Mouse (Mus musculus) R1 (cell line): ENCODE measurements around the gene Lzic.

Experiments used
- DNase-seq: peaks from one replicate; pipeline ENCODE4 v3.0.0-alpha.2; 2018; ENCODE audit warnings: low read depth, low spot score

Gene Lzic

GRCm38 (mm10) chr4:149526330-149526729 is 41.3 kb downstream of the Lzic start:
- DNase-seq: peak; percentile 54

DNA sequence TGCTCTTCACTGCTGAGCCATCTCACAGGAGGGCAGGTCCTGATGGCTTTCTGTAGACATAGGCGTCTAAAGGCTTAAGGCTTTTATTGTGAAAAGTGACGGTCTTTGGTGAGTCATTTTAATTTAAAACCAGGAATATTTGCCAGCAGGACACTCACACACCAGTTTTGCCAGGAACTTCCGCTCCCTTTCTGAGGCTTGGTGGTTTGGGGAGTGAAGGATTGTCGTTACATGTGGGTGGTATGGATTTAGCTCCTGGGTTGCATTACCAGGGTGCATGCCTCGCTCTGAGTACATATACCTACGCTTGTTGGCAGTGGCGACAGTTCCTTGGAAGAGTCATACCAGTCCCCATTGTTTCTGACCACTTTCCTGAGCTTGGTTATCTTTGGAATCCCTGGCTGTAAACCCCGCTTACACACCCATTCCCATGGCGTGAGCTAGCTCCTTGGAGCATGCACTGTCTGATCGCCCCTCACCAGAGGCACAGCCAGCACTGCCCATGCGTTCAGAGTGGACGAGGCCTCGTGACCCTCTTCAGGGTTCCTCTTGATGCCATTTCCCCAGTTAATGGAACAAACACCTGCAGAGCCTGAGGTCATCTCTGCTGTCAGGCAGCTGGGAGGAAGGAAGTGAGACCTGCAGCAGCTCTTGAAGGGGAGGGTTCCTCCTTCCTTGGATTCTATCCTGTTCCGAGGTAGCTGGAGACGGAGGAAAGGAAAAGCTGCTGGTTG is 42.8 kb downstream of the Lzic start:
- DNase-seq: no peak

DNA sequence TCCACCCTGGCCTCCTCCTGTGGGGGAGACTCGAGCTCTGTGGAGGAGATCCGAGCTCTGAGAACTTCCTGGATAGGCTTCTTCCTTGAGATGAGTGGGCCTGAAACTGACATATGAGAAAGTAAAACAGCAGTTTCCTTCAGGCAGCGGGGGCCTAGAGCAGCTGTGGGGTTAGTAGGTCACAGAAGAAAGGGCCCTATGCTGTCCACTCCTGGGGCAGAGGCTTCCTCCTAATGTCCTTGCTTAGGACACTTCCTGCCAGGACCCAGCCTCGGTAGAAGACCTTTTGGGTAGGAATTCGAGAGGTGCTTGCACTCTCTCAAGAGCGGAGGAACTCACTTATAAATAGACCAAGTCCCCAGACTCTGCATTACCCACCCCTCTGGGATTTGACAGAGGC is 44.7 kb downstream of the Lzic start:
- DNase-seq: no peak

DNA sequence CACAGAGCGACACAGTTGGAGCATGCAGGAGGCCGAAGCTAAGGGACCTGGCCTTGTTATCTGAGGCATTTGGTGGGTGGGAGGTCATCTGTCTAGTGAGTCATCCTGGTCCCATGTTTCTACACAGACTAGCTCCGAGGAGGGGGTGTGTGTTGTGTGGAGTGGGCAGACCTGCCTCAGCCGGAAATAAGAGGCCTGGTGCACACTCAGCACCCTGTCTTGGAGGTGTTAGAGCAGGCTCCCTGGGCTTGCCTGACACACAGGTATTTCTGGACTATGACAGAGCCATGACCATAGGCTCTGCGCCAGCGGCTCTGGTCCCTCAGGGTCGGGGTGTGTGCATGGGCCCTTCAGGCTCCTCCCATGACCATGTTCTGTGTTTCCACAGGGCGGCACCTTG is 54.4 kb downstream of the Lzic start:
- no peak for DNase-seq

GRCm38 (mm10) chr4:149541935-149542334 is 56.9 kb downstream of the Lzic start:
- DNase-seq: no peak

DNA sequence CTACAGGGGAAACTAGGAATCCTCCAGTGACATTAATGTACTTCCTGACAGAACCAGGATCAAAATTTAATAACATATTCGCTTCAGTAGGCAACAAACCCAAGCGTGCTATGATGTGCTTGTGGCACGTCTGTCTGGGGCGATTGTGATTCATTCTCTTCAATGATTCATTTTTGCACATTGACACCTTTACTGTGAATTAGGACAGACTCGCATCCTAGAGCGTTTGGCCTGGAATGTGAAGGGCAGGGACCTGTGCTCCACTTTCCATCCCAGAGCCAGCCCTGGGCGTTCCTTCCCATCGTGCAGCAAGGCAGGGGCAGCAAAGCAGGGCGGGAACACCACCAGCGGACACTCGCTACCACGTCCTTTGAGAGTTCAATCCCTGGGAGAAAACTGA is 57.4 kb downstream of the Lzic start:
- no peak for DNase-seq

- peak; percentile 84 for DNase-seq
Observed at GRCm38 (mm10) chr4:149542927-149543553, 58.0 kb downstream of the Lzic start.

DNA sequence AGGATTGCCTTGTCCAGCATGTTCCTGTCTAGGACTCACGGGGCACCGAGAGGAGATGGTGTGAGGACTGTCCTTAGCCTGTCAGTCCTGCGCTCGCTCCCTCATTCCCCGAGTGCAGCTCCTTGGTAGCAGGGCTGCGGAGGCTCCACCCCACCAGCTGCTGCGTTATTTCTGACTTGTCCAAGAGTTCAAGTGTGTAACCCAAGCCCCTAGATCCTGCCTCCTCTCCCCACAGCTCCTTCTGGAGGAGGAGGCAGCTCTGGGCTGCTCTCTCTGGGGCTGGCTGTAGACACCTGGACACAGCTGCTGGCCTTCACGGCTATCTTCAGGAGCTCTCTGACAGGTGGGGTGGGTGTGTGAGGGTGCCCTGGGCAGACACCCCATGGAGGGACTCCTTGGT is 59.9 kb downstream of the Lzic start:
- DNase-seq: no peak
